Mouse (Mus musculus) small intestine, adult 2 months (tissue): ENCODE data around the gene Tssk2. TPM values are rescaled to one million over a fixed set of nuclear protein-coding genes. Genes with fewer than 3 reads are reported as not detected.

Experiments
- H3K27ac ChIP-seq: fragments of 200-500 bp; 2 replicates; pipeline ENCODE4 v1.5.1; 2012; ENCODE audit warnings: low read depth, low read length, control low read depth, inconsistent platforms; ENCODE audit not compliant: insufficient read depth
- H3K27me3 ChIP-seq: fragments of 200-500 bp; 2 replicates; pipeline ENCODE4 v1.6.1; 2012; ENCODE audit warnings: mild to moderate bottlenecking, moderate library complexity, low read length, inconsistent platforms; ENCODE audit not compliant: control insufficient read depth, insufficient read depth
- H3K36me3 ChIP-seq: fragments of 200-500 bp; 2 replicates; pipeline ENCODE4 v1.6.1; 2012; ENCODE audit warnings: mild to moderate bottlenecking, low read length, control low read depth, inconsistent platforms; ENCODE audit not compliant: control insufficient read depth, insufficient read depth
- H3K4me1 ChIP-seq: fragments of 200-500 bp; 2 replicates; pipeline ENCODE4 v1.6.1; 2012; ENCODE audit warnings: low read length, inconsistent platforms, mixed read lengths; ENCODE audit not compliant: control insufficient read depth, insufficient read depth, insufficient read length
- H3K4me3 ChIP-seq: fragments of 200-500 bp; 2 replicates; pipeline ENCODE4 v1.5.1; 2012; ENCODE audit warnings: low read depth, mild to moderate bottlenecking, control low read depth, inconsistent platforms, low read length, moderate library complexity
- CTCF ChIP-seq: fragments of 200-500 bp; IDR thresholded peaks from 2 replicates; pipeline ENCODE4 v1.5.1; 2012; ENCODE audit warnings: low read depth, mild to moderate bottlenecking, control low read depth, inconsistent platforms, low read length, moderate library complexity, mixed read lengths; ENCODE audit not compliant: insufficient replicate concordance, insufficient read length; ENCODE audit errors: extremely low read depth
- POLR2A ChIP-seq: fragments of 200-500 bp; IDR thresholded peaks from 2 replicates; pipeline ENCODE4 v1.6.1; 2012; ENCODE audit warnings: low read depth, mild to moderate bottlenecking, control low read depth, inconsistent platforms, low read length, moderate library complexity
- WGBS: fragments of 180-500 bp; shearing (Covaris S2); methylation state at CpG from one replicate; pipeline ENCODE4 v1.1.7; 2018; 5-methylcytosine and 5-hydroxymethylcytosine counted together
- polyA plus RNA-seq: library from polyadenylated mRNA; depleted of rRNA; stranded (reverse); fragments of >200 nt; gene quantifications from 2 replicates; pipeline ENCODE4 v1.2.3, GENCODE M21; 2012; rRNA removed

Gene Tssk2
- polyA plus RNA-seq, 1 experiment, result not detected

- peaks cover 4% of the 10 kb centered on the region; the same call in 1 of the 2 replicates for H3K4me1 ChIP-seq
- TF ChIP-seq POLR2A, result no peak
- TF ChIP-seq CTCF, result no peak
- H3K36me3 ChIP-seq, result no peaks in the 10 kb centered on the region
- peak overlapping the region; percentile 1; the same call in 1 of the 2 replicates for H3K27ac ChIP-seq
- H3K4me3 ChIP-seq, result no peak overlapping the region
- 23% methylated on average over 7 of the region's 7 CpGs for WGBS
- no peaks in the 10 kb centered on the region for H3K27me3 ChIP-seq
Observed at GRCm38 (mm10) chr16:17945081-17945831, 46.8 kb downstream of the Tssk2 start.

GRCm38 (mm10) chr16:17949421-17949877 is 51.0 kb downstream of the Tssk2 start:
- H3K36me3 ChIP-seq, result no peaks in the 10 kb centered on the region
- 69% methylated on average over 2 of the region's 2 CpGs for WGBS

More at GRCm38 (mm10) chr16:17949421-17949877, 51.0 kb downstream of the Tssk2 start:
- no peaks in the 10 kb centered on the region for H3K27me3 ChIP-seq
- H3K27ac ChIP-seq, result no peak overlapping the region
- no peak overlapping the region for H3K4me3 ChIP-seq
- TF ChIP-seq CTCF, result no peak
- TF ChIP-seq POLR2A, result no peak
- peaks cover 4% of the 10 kb centered on the region; the same call in 1 of the 2 replicates for H3K4me1 ChIP-seq

Other genes starting within 250 kb of the Tssk2 start
- gene Med15, start 165.7 kb upstream of the Tssk2 start, polyA plus RNA-seq, result 101 and 194 TPM in 2 replicates
- 34.8 and 60.9 TPM in 2 replicates for gene Klhl22, start 139.0 kb upstream of the Tssk2 start, polyA plus RNA-seq
- gene Scarf2, start 101.4 kb upstream of the Tssk2 start, polyA plus RNA-seq, result 27.7 and 33.2 TPM in 2 replicates
- not detected in 2 replicates for gene B830017H08Rik, start 65.5 kb upstream of the Tssk2 start, polyA plus RNA-seq
- 4.1 and 13.0 TPM in 2 replicates for gene Car15, start 60.3 kb upstream of the Tssk2 start, polyA plus RNA-seq
- gene Gm20518, start 7.0 kb upstream of the Tssk2 start, polyA plus RNA-seq, result 0.85 and 1.9 TPM in 2 replicates
- gene Tssk1, start 4.4 kb upstream of the Tssk2 start, polyA plus RNA-seq, result 0.08 TPM in 1 of 2 replicates, not detected in the other
- 82.2 and 152 TPM in 2 replicates for gene Dgcr2, start 75 bp upstream of the Tssk2 start, polyA plus RNA-seq
- 6.6 and 15.8 TPM in 2 replicates for gene Ess2, start 12.7 kb downstream of the Tssk2 start, polyA plus RNA-seq
- gene Gsc2, start 16.4 kb downstream of the Tssk2 start, polyA plus RNA-seq, result 0.36 TPM in 1 of 2 replicates, not detected in the other
- gene Slc25a1, start 29.6 kb downstream of the Tssk2 start, polyA plus RNA-seq, result 204 and 328 TPM in 2 replicates
- not detected in 2 replicates for gene Vpreb2, start 81.8 kb downstream of the Tssk2 start, polyA plus RNA-seq
- gene Dgcr6, start 154.2 kb downstream of the Tssk2 start, polyA plus RNA-seq, result 50.0 and 147 TPM in 2 replicates
- 26.1 and 89.7 TPM in 2 replicates for gene Prodh, start 191.6 kb downstream of the Tssk2 start, polyA plus RNA-seq
- gene Rtn4r, start 229.0 kb downstream of the Tssk2 start, polyA plus RNA-seq, result 8.4 and 21.9 TPM in 2 replicates